Mouse (Mus musculus): ENCODE results near the gene Rbms2.
"Not testable (repeated sequence)": the region's sequence is repeated elsewhere in the genome, so short reads cannot be mapped to it uniquely, and the experiment has no call there.

Gene Rbms2

DNA sequence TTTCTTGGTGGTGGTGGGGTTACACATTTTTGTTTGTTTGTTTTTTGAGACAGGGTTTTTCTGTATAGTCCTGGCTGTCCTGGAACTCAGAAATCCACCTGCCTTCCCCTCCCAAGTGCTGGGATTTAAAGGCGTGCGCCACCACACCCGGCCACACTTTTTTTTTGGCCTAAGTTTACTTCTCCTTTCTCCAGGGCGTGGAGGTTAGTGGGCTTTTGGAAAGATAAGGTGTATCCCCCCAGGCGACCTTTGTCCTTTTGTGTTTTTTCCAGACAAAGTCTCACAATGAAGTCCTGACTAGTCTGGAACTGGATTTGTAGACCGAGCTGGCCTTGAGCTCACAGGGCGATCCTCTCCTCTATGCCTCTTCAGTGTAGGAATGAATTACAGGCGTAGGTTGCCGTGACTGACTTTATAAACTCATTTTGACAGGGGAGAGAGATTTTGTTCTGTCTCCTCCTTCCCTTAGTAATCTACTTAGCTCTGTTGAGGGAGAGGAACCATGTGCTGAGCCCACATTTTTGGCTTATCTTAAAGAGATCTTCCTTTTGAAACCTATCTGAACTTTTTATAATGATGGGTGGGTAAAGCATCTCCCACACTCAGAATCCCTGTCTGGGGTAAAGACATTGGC, 85.0 kb downstream of the Rbms2 start:
- peak; percentile 15 for DNase-seq (ENCODE audit: low read depth, low spot score)
- no peaks in the 10 kb centered on the region for H3K36me3 ChIP-seq (ENCODE audit: control insufficient read depth, insufficient read depth, low read length, poor library complexity, severe bottlenecking)
- H3K27me3 ChIP-seq (ENCODE audit: control insufficient read depth, insufficient read depth, low read length, poor library complexity, severe bottlenecking): no peaks in the 10 kb centered on the region

DNA sequence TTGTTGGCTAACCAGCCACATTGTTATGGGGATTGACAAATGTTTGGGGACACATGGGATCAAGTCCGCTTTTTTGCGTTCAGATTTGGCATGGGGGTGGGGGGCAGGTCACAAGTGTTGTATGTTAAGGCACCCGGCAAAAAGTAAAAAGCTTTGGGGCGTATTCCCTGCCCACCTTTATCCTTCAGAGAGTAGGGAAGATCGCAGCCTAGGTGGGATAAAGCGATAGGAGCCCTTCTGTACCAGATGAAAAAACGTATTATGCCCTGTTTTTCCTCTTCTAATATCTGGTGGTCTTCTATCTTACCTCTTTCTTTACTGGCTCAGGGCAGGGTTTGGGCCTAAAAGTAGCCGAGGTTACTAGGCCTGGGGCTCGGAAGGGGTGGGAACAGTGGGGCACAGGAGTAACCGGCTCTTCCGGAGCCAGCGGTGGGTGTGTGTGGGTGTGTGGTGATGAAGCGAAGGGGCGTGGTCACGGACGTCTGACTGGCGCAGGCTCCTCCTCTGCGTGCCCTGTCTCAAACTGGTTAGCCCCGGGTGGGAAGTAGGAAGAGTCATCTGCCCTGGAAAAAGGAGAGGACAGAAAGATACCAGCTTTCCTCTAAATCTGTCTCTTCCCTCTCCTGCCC, 85.6 kb downstream of the Rbms2 start:
- no peaks in the 10 kb centered on the region; the same call in 1 of the 2 replicates for H3K36me3 ChIP-seq (ENCODE audit: control insufficient read depth, insufficient read depth, low read length, poor library complexity, severe bottlenecking)
- peak; percentile 93 for DNase-seq (ENCODE audit: low read depth, low spot score)
- no peaks in the 10 kb centered on the region for H3K27me3 ChIP-seq (ENCODE audit: control insufficient read depth, insufficient read depth, low read length, poor library complexity, severe bottlenecking)

DNA sequence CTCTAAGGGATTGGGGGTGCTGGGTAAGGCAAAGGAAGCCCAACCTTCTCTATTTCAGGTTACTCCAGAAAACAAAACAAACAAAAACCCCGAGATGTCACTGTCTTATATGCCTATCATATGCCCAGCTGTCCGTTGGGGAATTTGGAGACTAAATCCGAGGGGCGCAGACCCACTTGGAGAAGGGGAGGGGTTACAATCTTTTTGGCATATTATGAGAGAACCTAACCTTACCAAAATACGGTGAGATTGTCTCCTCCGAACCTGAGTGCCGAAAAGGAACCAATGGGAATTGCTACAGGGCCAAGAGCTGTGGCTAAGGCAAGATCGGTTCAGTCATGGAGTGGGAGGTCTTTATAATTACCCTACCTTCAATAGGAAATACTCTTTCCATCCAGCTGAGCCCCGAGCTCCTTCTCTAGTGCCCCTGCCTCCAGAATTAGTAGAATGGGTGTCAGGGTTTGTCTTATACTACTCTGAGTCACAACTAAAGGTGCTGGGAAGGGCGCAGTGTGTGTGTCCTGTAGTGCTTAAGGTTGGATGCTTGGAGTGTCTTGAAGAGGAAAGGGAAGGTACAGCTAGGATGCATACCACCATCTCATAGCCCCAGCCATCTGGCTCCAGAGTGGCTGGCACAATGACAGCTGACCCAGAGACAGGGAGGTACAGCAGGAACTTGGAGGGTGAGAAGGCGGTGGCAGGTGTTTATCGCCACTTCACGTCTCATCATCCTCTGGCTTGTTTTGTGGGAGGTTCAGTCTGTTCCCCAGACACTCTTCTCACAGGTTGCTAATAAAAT, 86.4 kb downstream of the Rbms2 start:
- Histone ChIP-seq H3K36me3 (ENCODE audit: control insufficient read depth, insufficient read depth, low read length, poor library complexity, severe bottlenecking) (peaks cover 3% of the 10 kb centered on the region), H3K27me3 (ENCODE audit: control insufficient read depth, insufficient read depth, low read length, poor library complexity, severe bottlenecking) (no peaks in the 10 kb centered on the region)
- DNase-seq (ENCODE audit: low read depth, low spot score): peak; percentile 54

DNA sequence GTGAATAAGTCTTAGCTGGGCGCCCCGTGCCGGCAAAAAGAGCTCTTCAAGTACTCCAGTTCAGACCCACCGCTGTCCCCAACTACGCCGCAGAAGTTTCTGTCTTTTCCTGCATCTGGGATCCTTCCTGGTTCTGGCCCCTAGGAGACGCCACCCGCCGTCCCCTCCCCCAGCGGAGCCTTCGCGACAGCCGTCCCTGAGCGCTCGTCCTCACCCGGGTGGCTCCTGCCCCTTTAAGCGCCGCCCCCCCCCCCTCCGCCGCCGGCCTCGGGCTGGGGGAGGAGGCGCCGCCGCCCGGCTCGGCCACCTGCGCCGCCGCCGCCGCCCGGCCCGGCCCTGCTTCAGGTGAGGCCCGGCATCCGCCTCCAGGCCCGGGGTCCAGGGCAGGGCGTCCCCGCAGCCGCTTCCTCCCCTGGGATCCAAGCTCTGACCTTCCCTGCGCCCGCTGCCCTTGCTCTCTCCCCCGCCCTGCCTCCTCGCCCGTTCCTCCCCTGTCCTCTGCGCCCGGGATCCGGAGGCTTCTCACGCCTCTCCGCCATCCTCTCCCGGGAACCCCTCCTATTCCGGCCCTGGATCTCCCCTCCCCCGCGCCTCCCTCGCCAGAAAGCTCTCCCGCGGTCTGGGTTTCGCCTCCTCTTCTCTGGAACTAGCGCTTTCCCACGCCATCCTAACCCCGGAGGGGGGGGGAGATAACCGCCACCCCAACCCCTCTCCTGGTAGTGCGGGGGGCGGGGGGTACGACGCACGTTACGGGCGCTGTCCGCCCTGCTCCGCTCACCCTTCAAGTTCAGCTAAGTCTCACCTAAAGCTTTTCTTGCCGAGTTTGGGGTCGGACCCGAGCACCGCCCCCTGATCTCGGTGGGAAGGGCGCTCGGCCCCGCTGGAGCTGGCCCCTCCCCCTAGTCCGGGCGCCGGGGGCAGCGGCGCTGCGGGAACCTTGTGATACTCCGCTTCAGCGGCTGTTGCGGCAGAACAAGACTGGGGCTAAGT, 87.3 kb downstream of the Rbms2 start:
- DNase-seq (ENCODE audit: low read depth, low spot score): peak; percentile 91
- peaks cover 3% of the 10 kb centered on the region for H3K36me3 ChIP-seq (ENCODE audit: control insufficient read depth, insufficient read depth, low read length, poor library complexity, severe bottlenecking)
- no peaks in the 10 kb centered on the region for H3K27me3 ChIP-seq (ENCODE audit: control insufficient read depth, insufficient read depth, low read length, poor library complexity, severe bottlenecking)

DNA sequence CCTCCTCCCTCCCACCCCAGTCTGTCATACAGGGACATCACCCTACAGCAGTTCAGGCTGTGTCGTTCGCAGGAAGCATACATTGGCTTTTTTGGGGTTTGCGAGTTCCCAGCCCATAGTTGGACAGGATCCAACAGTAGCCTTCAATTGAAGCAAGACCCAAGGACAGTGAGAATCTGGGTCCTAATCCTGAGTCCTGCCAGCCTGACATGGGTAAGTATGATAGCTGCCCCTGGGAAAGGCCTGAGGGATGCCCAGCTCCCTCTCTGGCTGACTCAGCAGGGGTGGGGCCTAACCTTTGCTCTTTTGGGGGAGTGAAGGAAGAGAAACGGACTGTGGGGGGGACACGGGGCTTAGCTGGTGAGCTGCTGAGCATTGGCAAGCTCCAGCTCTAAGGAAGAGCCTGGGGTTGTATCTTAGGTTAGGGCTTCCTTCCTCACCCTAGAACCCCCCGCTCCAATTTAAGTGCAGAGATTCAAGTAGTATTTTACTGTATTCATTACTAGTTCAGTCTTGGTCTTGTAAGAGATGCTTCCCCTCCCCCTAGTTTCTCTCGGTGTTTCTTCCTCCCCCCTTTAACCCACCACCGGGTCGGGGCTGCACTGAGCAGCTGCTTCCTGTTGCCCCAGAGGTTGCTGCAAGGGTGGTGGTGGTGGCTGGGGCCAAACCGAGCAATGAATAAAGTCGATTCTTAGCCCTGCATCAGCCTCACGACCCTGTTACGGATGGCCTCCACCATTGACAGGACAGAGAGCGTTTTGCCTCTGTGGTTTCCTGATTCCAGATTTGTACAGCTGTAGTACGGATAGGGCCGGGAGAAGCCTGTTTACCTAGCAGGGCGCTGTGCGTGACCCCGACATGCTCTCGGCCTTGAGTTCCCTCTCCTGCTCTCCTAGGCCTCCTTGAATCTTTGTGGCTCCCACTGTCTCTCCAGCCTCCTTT, 88.3 kb downstream of the Rbms2 start, which contains the start of gene Baz2a:
Baz2a (plus strand) TSS at position 14 of the 942 bp plus-strand sequence.
- Histone ChIP-seq H3K36me3 (ENCODE audit: control insufficient read depth, insufficient read depth, low read length, poor library complexity, severe bottlenecking) (peaks cover 6% of the 10 kb centered on the region), H3K27me3 (ENCODE audit: control insufficient read depth, insufficient read depth, low read length, poor library complexity, severe bottlenecking) (no peaks in the 10 kb centered on the region)
- DNase-seq (ENCODE audit: low read depth, low spot score): peak; percentile 85

DNA sequence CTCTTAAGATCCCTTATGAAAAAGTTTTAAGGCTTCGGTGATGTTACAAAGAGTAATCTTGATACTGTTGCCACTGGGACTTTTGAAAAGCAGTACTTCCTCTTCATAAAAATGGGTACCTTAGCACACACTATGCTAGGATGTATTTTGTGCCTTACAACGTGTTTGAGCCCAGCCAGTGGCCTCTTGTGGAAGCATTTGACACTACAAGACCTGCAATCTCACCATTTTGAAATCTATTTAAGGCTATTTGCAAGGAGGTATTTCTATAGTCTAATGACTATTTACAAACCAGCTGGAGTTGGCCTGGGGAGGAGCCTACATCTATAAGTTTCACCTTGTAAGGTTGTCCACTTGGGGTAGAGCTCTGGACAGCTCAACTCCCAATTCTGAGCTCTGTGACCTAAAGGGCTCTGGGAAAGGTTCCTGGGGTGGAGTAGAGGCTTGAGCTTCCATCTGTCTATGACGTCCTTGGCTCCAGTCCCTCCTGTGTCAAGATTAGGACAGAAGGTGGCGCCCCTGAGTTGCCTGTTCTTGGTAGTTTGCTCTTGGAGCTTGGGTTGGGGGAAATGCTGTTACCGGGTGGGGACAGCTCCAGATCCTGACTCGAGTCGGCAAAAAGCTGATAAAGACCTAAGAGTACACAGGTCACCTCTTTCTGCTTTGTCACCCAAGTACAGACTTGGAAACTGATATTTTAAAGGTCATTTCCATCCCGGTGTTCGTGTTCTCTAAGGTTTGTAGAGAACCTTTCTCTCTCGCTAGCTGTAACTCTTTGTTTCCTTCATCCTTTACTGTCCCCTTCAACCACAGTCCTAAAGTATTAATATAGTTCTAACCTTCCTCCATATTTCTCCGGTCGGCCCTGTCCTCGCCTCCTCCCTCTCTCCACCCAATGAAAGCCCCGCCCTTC, 89.2 kb downstream of the Rbms2 start:
- Histone ChIP-seq H3K27me3 (ENCODE audit: control insufficient read depth, insufficient read depth, low read length, poor library complexity, severe bottlenecking) (no peaks in the 10 kb centered on the region), H3K36me3 (ENCODE audit: control insufficient read depth, insufficient read depth, low read length, poor library complexity, severe bottlenecking) (peaks cover 12% of the 10 kb centered on the region)
- DNase-seq (ENCODE audit: low read depth, low spot score): peak; percentile 91

DNA sequence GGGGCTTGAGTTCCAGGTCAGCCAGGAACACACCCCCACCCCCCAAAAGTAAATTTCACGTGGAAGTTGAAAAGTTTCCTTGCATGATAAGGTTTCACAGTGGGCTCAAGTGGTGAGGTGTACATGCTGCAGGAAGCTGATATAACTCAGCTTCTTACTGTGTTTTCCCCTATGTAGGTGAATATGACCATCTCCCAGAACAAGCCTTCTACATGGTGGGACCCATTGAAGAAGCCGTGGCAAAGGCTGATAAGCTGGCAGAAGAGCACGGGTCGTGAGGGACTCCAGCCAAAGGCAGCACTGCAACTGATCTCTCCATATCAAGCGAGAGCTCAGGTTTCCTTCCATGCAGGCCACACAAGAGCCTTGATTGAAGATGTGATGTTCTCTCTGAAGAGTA, 90.3 kb downstream of the Rbms2 start:
- H3K27me3 ChIP-seq (ENCODE audit: control insufficient read depth, insufficient read depth, low read length, poor library complexity, severe bottlenecking): no peaks in the 10 kb centered on the region
- DNase-seq (ENCODE audit: low read depth, low spot score): no peak
- peaks cover 18% of the 10 kb centered on the region for H3K36me3 ChIP-seq (ENCODE audit: control insufficient read depth, insufficient read depth, low read length, poor library complexity, severe bottlenecking)

DNA sequence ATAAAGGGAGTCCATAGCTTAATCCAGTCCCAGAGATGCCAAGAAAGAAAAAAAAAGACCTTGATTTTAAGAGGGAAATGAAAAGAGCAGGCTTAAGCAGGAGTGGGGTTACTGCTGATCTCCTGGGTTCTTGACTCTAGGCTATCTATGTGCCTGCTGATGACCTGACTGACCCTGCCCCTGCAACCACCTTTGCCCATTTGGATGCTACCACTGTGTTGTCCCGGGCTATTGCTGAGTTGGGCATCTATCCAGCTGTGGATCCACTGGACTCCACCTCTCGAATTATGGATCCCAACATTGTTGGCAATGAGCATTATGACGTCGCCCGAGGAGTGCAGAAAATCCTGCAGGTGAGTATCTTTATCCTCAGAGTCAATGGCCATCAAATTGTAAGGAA, 91.9 kb downstream of the Rbms2 start:
- Histone ChIP-seq H3K27me3 (ENCODE audit: control insufficient read depth, insufficient read depth, low read length, poor library complexity, severe bottlenecking) (no peaks in the 10 kb centered on the region), H3K36me3 (ENCODE audit: control insufficient read depth, insufficient read depth, low read length, poor library complexity, severe bottlenecking) (peaks cover 18% of the 10 kb centered on the region)
- no peak for DNase-seq (ENCODE audit: low read depth, low spot score)

DNA sequence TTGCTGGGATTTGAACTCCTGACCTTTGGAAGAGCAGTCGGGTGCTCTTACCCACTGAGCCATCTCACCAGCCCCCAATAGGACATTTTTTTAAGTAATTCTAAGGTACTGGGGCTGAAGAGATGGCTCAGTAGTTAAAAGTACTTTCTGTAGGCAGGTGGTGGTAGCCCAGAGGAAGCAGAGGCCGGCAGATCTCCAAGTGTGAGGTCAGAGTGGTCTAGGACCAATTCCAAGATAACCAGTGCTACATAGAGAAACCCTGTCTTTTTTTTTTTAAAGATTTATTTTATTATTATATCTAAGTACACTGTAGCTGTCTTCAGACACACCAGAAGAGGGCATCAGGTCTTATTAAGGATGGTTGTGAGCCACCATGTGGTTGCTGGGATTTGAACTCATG, 92.9 kb downstream of the Rbms2 start:
- not testable (repeated sequence) for DNase-seq (ENCODE audit: low read depth, low spot score); H3K27me3 ChIP-seq (ENCODE audit: control insufficient read depth, insufficient read depth, low read length, poor library complexity, severe bottlenecking)
- H3K36me3 ChIP-seq (ENCODE audit: control insufficient read depth, insufficient read depth, low read length, poor library complexity, severe bottlenecking): peaks cover 18% of the 10 kb centered on the region

DNA sequence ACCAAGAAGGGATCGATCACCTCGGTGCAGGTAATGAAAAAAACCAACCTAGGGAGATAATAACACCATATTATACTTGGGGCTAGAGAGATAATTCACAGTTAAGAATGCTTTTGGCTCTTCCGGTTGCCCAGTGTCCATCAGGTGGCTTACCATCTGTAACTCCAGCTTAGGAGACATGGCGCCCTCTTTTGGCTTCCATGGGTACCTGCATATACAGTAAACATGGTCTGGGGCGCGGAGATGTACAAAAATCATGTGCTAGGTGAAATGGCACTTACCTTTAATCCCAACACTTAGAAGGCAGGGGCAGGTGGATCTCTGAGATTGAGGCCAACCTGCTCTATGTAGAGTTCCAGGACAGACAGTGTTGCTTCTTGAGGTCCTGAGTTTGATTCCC, 93.7 kb downstream of the Rbms2 start:
- DNase-seq (ENCODE audit: low read depth, low spot score): peak; percentile 58
- peaks cover 18% of the 10 kb centered on the region for H3K36me3 ChIP-seq (ENCODE audit: control insufficient read depth, insufficient read depth, low read length, poor library complexity, severe bottlenecking)
- H3K27me3 ChIP-seq (ENCODE audit: control insufficient read depth, insufficient read depth, low read length, poor library complexity, severe bottlenecking): no peaks in the 10 kb centered on the region

DNA sequence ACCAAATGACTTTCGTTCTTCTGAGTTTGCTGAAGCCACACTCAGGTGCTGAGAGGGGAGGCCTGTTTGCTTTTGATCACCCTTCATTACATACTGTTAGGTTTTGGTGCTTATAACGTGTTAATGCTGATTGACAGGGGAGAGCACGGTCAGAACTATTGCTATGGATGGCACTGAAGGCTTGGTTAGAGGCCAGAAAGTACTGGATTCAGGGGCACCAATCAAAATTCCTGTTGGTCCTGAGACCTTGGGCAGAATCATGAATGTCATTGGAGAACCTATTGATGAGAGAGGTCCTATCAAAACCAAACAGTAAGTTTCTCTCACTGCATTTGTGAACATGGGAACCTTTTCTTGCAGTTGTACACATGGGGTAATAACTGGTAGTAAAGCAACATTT, 95.9 kb downstream of the Rbms2 start:
- Histone ChIP-seq H3K27me3 (ENCODE audit: control insufficient read depth, insufficient read depth, low read length, poor library complexity, severe bottlenecking) (no peaks in the 10 kb centered on the region), H3K36me3 (ENCODE audit: control insufficient read depth, insufficient read depth, low read length, poor library complexity, severe bottlenecking) (peaks cover 18% of the 10 kb centered on the region)

DNA sequence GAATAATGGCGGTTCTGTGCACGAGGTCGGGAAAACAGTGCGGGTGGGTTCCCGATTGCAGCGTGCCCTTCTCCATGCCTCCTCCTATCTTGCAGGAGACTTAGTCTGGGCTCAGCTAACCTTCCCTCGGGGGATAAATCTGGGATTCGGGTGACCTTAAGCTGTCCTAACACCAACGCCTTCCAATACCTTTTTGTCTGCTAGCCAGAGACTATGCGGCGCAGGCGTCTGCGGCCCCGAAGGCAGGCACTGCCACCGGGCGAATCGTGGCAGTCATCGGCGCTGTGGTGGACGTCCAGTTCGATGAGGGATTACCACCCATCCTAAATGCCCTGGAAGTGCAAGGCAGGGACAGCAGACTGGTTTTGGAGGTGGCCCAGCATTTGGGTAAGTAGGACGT, 96.4 kb downstream of the Rbms2 start:
- Histone ChIP-seq H3K27me3 (ENCODE audit: control insufficient read depth, insufficient read depth, low read length, poor library complexity, severe bottlenecking) (no peaks in the 10 kb centered on the region), H3K36me3 (ENCODE audit: control insufficient read depth, insufficient read depth, low read length, poor library complexity, severe bottlenecking) (peaks cover 15% of the 10 kb centered on the region)
- no peak for DNase-seq (ENCODE audit: low read depth, low spot score)

More for the DNA sequence above, 95.9 kb downstream of the Rbms2 start:
- DNase-seq (ENCODE audit: low read depth, low spot score): no peak
